Mouse (Mus musculus) embryonic fibroblast, embryonic 13.5 days (primary cell): ENCODE results near the gene Ppp1r13l.

Experiments
- CTCF ChIP-seq: IDR thresholded peaks from 2 replicates; pipeline ENCODE4 v1.5.1; 2011; ENCODE audit warnings: mild to moderate bottlenecking, control low read depth, low read length, moderate library complexity, borderline replicate concordance; ENCODE audit not compliant: insufficient read depth
- POLR2A ChIP-seq: IDR thresholded peaks from 2 replicates; pipeline ENCODE4 v1.6.1; 2011; ENCODE audit warnings: low read depth, mild to moderate bottlenecking, control low read depth, low read length, moderate library complexity

DNA sequence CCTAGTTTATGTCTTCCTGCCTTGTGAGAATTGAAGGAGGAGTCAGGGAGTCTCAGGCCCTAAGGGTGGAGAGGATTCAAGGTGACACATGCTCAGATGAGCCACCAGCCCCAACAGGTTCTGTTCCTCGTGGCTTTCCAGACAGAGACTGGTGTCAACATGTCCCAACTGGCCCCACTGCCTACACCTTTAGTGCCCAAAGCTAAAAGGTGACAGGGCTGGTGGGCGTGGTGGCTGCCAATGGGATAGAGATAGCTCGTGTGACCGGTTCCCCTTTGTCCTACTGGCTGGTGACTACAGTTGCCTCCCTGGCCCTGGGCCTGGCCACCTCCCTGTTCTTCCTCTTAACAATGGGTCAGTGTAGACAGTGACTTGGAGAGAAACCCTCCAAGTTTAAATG, 5.8 kb downstream of the Ppp1r13l start:
- TF ChIP-seq CTCF, result no peak
- TF ChIP-seq POLR2A, result no peak
